Mouse (Mus musculus) midbrain, postnatal 0 days (tissue): Measurements from ENCODE around the gene D3Ertd254e. TPM values are rescaled to one million over a fixed set of nuclear protein-coding genes. Genes with fewer than 3 reads are reported as not detected.
A peak's percentile ranks its signal among the peaks of the same experiment; 100 is the strongest.

Source experiments
- ATAC-seq: fragments of 200-750 bp; cut with Nextera tagmentation; 2 replicates; pipeline ENCODE4 v1.8.0; 2017; ENCODE audit warnings: moderate number of reproducible peaks, mild to moderate bottlenecking, moderate TSS enrichment, moderate library complexity; ENCODE audit not compliant: low FRiP score
- DNase-seq: peaks from one replicate; pipeline ENCODE4 v3.0.0-alpha.2; 2015; ENCODE audit warnings: low spot score
- H3K27ac ChIP-seq: fragments of 300-500 bp; sonication (generic); 2 replicates; pipeline ENCODE4 v1.5.1; 2014; ENCODE audit warnings: low read depth, mild to moderate bottlenecking, low read length, mixed read lengths
- H3K27me3 ChIP-seq: fragments of 300-500 bp; sonication (generic); 2 replicates; pipeline ENCODE4 v1.6.1; 2014; ENCODE audit warnings: low read length, control low read depth, mixed read lengths; ENCODE audit not compliant: insufficient read depth
- H3K36me3 ChIP-seq: fragments of 300-500 bp; sonication (generic); 2 replicates; pipeline ENCODE4 v1.6.1; 2014; ENCODE audit warnings: low read length, control low read depth, mixed read lengths; ENCODE audit not compliant: insufficient read depth
- H3K4me1 ChIP-seq: fragments of 300-500 bp; sonication (generic); 2 replicates; pipeline ENCODE4 v1.6.1; 2014; ENCODE audit warnings: mild to moderate bottlenecking, control low read depth, antibody characterized with exemption, low read length, mixed read lengths; ENCODE audit not compliant: insufficient read depth
- H3K4me2 ChIP-seq: fragments of 300-500 bp; sonication (generic); 2 replicates; pipeline ENCODE4 v1.6.1; 2014; ENCODE audit warnings: low read depth, mild to moderate bottlenecking, low read length, mixed read lengths; ENCODE audit not compliant: poor library complexity, severe bottlenecking
- H3K4me3 ChIP-seq: fragments of 300-500 bp; sonication (generic); 2 replicates; pipeline ENCODE4 v1.5.1; 2014; ENCODE audit warnings: low read depth, mild to moderate bottlenecking, low read length, moderate library complexity
- H3K9ac ChIP-seq: fragments of 300-500 bp; sonication (generic); replicated peaks from 2 replicates; pipeline ENCODE4 v1.6.1; 2014; ENCODE audit warnings: mild to moderate bottlenecking, low read length, moderate library complexity, mixed read lengths; ENCODE audit not compliant: poor library complexity, severe bottlenecking
- H3K9me3 ChIP-seq: fragments of 300-500 bp; sonication (generic); 2 replicates; pipeline ENCODE4 v1.6.1; 2016; ENCODE audit warnings: low read length, control low read depth
- CTCF ChIP-seq: IDR thresholded peaks from 2 replicates; pipeline ENCODE4 v1.5.1; 2016; ENCODE audit warnings: antibody characterized with exemption, mild to moderate bottlenecking
- WGBS: fragments of 180-500 bp; shearing (Covaris S2); extraction: QIAGEN DNeasy Blood & Tissue Kit; methylation state at CpG from one replicate; pipeline ENCODE4 v1.1.7; 2014; 5-methylcytosine and 5-hydroxymethylcytosine counted together
- polyA plus RNA-seq: library from polyadenylated mRNA; unstranded; fragments of >200 nt; fragmentation: Nextera tagmentation; extraction: Ambion mirVana; gene quantifications from 2 replicates; pipeline ENCODE4 v1.2.1, GENCODE M21; 2015
- total RNA-seq: library from RNA; depleted of rRNA; stranded (reverse); fragments of >200 nt; gene quantifications from 2 replicates; pipeline ENCODE4 v1.2.3, GENCODE M21; 2014; rRNA removed

The D3Ertd254e gene
- total and polyA plus RNA-seq, 2 experiments from 2014 or later: 12.5 to 23.1 TPM

- Histone ChIP-seq H3K4me2 (no peak overlapping the region), H3K9me3 (no peaks in the 10 kb centered on the region), H3K9ac (no peak overlapping the region), H3K27me3 (no peaks in the 10 kb centered on the region), H3K4me3 (no peak overlapping the region), H3K36me3 (no peaks in the 10 kb centered on the region), H3K4me1 (no peaks in the 10 kb centered on the region), H3K27ac (no peak overlapping the region)
- ATAC-seq: no peak
- no peak for TF ChIP-seq CTCF
- WGBS: 73% methylated on average over 19 of the region's 19 CpGs
- DNase-seq: no peak
Observed at GRCm38 (mm10) chr3:36207520-36208264, 56.9 kb downstream of the D3Ertd254e start.

DNA sequence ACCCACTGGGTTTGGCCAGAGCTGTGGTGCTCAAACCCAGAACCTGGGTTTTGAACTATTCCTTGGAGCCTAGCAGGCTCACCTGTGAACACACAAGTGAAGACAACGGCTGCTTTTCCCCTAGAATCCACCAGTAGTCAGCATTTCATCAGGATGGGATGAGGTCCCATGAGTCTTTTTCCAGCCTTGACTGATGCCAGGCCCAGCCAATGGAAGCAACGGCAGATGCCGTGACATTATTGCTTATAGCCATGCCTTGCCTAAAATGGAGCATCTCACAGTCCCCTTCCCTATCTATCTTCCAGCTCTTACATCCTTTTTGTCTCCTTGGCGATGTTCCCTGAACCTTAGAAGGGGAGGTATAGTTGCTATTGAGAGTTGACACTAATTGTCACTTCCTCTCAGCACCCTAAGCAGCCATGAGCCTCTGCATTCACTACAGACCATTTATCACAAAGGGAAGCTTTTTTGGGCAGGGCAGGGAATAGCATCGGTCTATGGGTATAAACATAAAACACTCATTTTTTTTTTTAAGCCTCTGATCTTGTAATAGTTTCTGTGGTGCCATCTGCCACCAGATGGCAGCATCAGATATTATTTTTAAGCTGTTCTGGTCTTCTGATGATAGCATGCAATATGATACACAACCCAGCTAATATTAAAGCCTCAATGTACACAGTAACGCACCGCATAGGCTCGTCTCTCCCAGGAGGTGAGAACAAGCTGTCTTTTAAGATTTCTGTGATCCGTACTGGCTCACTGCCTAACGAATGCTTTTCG, 59.1 kb downstream of the D3Ertd254e start:
- Histone ChIP-seq H3K27ac (no peak overlapping the region), H3K36me3 (no peaks in the 10 kb centered on the region), H3K4me3 (no peak overlapping the region), H3K9me3 (no peaks in the 10 kb centered on the region), H3K9ac (no peak overlapping the region), H3K4me2 (peak overlapping the region; percentile 26; the same call in 1 of the 2 replicates), H3K27me3 (no peaks in the 10 kb centered on the region), H3K4me1 (no peaks in the 10 kb centered on the region)
- ATAC-seq (peak; percentile 80), DNase-seq (peak; percentile 78)
- WGBS: 51% methylated on average over 11 of the region's 11 CpGs
- TF ChIP-seq CTCF: peak; percentile 82

DNA sequence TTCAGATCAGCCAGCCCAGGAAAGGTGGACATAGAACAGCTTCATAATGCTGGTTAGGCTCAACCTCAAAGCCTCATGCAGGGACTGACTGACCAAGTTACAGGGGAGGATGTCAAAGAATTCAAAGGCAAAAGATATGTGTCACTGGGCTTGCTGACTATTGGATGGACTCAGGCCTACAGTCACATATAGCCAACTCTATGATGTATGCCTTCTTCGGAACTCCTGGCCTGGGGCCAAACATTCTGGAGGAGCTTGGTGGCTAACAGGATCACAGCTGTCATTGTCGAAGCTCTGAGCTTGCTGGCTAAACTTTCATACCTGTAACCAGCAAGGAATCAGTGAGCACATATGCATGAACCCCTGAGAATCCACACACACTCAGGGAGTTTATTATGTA, 60.1 kb downstream of the D3Ertd254e start:
- no peak overlapping the region for H3K9ac ChIP-seq
- DNase-seq: no peak
- no peak overlapping the region for H3K27ac ChIP-seq
- H3K4me3 ChIP-seq: no peak overlapping the region
- no peaks in the 10 kb centered on the region for H3K4me1 ChIP-seq
- 46% methylated on average over 2 of the region's 2 CpGs for WGBS
- H3K27me3 ChIP-seq: no peaks in the 10 kb centered on the region
- no peaks in the 10 kb centered on the region for H3K9me3 ChIP-seq
- ATAC-seq: no peak
- H3K4me2 ChIP-seq: no peak overlapping the region
- TF ChIP-seq CTCF: no peak
- H3K36me3 ChIP-seq: no peaks in the 10 kb centered on the region

GRCm38 (mm10) chr3:36212758-36213157, 61.9 kb downstream of the D3Ertd254e start:
- Histone ChIP-seq H3K27me3 (no peaks in the 10 kb centered on the region), H3K27ac (no peak overlapping the region), H3K36me3 (no peaks in the 10 kb centered on the region), H3K4me3 (no peak overlapping the region), H3K9ac (no peak overlapping the region), H3K4me2 (no peak overlapping the region), H3K9me3 (no peaks in the 10 kb centered on the region), H3K4me1 (no peaks in the 10 kb centered on the region)
- no peak for TF ChIP-seq CTCF
- DNase-seq: no peak
- ATAC-seq: no peak
- WGBS: 86% methylated on average over 4 of the region's 4 CpGs

Other genes starting within 250 kb of the D3Ertd254e start
- gene Dcun1d1, start 213.6 kb upstream of the D3Ertd254e start, total RNA-seq: 62.0 and 69.0 TPM in 2 replicates
- gene Dcun1d1, start 213.6 kb upstream of the D3Ertd254e start, polyA plus RNA-seq: 108 and 110 TPM in 2 replicates
- 7.2 and 18.0 TPM in 2 replicates for gene Mccc1, start 150.3 kb upstream of the D3Ertd254e start, total RNA-seq
- 16.1 and 19.1 TPM in 2 replicates for gene Mccc1, start 150.3 kb upstream of the D3Ertd254e start, polyA plus RNA-seq
- gene Ccdc144b, start 97.5 kb upstream of the D3Ertd254e start, total RNA-seq: not detected in 2 replicates
- gene Ccdc144b, start 97.5 kb upstream of the D3Ertd254e start, polyA plus RNA-seq: 0.02 TPM in 1 of 2 replicates, not detected in the other
- 30.9 and 50.4 TPM in 2 replicates for gene Acad9, start 85.0 kb upstream of the D3Ertd254e start, total RNA-seq
- 65.6 and 69.1 TPM in 2 replicates for gene Acad9, start 85.0 kb upstream of the D3Ertd254e start, polyA plus RNA-seq
- 0.24 and 0.33 TPM in 2 replicates for gene Qrfpr, start 71.3 kb downstream of the D3Ertd254e start, total RNA-seq
- 1.8 TPM in 2 replicates for gene Qrfpr, start 71.3 kb downstream of the D3Ertd254e start, polyA plus RNA-seq